Mouse (Mus musculus) right cerebral cortex, postnatal 36 days (tissue): ENCODE data around the gene Sec22b.

Experiments
- DNase-seq, 2 experiments: peaks; one replicate each; pipeline ENCODE4 v3.0.0; 2022; ENCODE audit warnings: low spot score in 2 of 2, mixed read lengths in 1 of 2

The Sec22b gene

DNA sequence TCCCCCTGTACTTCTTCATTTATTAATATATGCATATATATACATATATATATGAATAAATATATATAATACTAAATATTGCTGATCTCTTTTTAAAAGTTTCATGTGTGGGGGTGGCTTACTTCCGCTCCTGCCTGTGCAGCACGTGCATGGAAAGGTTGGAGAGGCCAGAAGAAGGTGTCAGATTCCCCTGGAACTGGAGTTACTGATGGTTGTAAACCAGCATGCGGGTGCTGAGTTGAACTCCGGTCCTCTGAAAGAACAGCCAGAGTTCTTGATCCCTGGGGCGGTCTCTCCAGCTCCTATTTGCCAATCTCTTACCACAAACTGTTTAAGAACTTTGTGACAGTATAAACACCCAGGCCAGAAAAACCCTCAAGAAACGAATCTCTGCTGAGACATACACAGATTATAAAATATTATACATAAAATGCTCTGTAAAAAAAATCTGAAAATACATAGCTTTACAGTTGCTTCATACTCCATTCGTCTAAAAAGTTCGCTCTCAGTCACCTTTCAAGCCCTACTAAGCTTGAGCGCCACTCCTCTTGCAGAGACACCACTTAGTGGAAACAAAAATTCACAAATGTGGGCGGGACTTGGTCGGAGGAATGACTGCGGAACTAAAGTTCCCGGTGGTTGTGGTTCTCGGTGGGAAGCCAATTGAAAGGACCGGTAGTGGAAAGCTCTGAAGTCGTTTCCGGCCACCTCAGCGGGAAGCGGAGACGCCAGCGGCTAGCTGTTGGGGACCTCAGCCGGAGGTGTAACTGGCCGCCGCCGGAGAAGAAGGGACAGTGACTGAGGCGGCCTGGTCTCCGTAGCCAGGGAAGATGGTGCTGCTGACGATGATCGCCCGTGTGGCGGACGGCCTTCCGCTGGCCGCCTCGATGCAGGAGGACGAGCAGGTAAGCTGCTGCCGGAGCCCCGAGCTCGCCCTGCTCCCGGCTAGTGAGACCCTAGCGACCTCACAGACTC lies at the start of gene Sec22b:
Gene Sec22b, plus strand, starts transcription at position 675 of the 975 bp plus-strand sequence.
- DNase-seq, result peak; percentile 79 to 86

DNA sequence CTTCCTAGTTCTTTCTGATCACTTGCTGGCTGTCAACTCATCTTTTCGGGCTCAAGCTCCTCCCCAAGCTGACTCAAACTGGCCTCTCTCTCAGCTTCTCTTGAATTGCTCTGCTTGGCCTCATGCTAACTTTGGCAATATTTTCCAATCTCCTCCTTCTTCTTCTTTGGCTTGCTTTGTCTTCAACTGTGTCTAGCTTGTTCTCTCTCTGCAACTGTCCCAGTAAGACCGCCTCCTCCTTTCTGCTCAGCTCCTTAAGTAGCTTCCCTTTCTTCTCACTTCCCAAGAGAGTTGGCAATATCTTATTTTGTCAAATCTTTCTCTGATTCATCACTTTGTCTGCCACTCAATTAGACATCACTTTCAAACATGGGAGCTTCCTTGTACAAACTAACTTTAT lies 49.2 kb upstream of the Sec22b start:
- no peak for DNase-seq

DNA sequence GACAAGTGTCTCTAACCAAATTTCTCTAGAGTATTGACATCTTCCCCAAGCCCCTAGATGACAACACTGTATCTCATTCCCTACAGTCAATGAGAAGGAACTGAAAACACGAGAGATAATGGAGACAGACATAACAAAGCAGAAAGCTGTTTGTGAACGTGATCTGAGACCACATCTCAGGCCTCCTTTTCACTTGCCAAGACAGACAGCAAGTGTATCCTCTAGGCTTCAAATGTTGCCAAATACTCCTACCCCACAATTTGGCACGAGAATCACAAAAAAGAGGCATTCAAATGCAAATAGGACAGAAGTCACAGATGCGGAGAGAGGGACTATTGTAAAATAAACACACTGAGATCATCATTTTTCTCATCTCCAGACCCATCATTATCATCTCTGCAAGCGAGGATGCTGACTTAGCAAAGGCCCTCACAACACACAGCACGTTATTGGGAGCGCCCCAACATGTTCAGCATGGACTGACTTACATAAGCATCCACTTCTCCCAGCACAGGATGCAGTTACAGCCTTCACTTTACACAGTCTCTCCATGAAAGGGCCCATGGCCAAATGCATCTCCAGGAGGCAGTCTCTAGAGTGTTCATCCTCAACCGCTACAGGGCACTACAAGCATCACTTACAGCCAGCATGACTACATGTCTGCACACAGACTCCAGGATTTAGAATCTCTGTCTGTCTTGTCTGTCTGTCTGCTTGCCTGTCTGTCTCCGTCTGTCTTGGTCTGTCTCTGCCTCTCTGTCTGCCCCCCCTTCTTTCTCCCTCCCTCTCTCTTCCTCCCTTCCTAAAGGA lies 46.2 kb upstream of the Sec22b start:
- peak in 1 of 2 experiments; percentile 64 for DNase-seq

DNA sequence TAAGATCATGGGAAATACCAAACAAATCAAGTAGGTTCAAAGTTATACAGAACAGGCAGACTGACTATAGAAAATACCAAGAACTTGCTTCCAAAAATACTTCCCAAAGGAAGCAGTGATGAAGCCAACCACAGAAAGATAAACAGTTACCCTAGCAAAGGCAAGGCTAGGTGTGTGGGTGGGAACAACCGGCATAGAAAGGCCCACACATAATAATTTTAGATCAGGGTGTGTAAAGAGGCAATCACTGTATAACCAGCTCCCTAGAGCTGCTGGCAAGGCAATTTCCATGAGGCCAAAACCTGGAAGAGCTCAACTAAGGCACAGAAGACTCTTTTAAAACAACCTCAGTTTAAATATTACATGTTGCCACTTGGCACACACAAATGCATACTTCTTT lies 41.6 kb upstream of the Sec22b start:
- DNase-seq, result peak; percentile 57 to 83

DNA sequence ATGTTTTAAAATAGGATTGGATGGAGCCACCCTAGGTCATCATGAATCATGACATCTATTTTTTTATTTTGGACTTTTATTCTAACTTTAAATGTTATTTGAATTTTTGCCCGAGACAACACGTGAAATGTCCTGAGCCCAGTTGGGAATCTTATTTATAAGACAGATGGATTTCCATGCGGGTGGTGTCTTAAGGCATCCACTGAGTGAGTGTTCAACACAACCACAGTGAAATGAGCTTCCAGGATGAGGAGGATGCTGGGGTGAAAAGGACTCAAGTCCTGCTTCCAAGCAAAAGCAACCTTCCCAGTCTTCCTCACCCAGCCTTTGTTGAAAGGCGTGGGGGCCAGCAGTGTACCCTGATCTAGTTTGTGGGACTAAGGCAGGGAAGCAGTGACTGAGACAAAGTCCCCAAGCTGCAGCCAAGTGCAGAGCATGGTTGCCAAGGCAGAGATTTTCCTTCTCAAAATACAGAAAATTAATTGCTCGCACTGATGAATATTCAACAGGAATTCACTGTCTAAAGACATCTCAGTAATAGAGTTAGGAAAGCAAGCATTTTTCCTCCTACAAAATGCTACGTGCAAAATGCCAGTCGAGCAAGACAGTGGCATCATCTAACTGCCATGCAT lies 40.1 kb upstream of the Sec22b start:
- no peak for DNase-seq

DNA sequence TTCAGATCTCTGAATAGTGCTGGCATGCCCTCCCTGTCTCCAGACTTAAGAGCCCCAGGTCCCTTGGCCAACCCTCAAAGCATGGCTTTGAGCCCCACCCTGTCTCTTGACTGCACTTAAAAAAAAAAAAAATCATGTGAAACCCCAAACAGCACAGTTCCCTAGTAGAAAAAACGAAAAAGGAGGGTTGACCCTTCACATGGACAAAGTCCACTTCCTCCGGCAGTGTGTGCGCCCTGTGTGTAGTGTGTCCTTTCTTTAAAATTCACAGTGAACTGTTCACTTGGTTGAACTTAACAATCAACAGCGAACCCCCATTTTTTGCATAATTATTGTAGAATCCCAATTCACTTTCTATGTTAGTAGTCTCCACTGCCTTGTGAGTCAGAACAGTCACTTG lies 34.3 kb upstream of the Sec22b start:
- no peak for DNase-seq

DNA sequence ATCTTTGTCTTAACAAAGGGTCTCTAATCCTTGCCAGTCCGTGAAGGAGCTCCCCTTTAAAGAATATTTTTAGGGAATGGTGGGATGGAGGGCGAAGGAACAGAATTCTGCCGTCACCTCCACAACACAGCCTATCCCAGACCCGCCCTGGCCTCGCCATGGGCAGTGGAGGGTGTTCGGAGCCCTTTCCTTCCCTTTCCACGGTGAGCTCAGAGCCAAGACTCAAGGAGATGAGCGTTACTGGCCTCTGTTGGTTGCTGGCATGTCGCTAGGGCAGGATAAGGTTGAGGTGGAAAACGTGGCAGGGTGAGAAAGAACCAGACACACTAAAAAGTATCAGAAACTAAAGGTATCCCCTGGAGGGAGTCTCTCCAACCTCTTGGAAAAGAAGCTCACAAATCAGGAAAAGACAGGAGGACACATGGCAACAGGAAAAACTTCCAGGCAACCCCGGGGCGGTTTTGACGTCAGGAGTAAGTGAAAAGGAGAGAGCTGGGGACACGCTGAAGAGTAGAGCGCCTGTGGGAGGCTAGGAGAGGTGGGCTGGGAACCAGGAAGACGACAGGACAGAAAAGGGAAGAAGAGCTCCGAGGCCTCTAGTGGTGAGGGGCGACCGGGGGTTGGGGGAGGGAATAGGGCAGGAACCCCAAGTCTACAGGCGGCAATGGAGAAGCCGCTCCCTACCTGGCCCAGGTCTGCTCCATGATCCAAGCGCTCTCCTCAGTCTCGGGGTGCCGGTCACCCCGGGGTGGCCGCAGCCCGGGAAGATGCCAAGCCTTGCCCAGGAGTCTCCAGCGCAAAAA lies 33.6 kb upstream of the Sec22b start:
- peak in 1 of 2 experiments; percentile 60 for DNase-seq

DNA sequence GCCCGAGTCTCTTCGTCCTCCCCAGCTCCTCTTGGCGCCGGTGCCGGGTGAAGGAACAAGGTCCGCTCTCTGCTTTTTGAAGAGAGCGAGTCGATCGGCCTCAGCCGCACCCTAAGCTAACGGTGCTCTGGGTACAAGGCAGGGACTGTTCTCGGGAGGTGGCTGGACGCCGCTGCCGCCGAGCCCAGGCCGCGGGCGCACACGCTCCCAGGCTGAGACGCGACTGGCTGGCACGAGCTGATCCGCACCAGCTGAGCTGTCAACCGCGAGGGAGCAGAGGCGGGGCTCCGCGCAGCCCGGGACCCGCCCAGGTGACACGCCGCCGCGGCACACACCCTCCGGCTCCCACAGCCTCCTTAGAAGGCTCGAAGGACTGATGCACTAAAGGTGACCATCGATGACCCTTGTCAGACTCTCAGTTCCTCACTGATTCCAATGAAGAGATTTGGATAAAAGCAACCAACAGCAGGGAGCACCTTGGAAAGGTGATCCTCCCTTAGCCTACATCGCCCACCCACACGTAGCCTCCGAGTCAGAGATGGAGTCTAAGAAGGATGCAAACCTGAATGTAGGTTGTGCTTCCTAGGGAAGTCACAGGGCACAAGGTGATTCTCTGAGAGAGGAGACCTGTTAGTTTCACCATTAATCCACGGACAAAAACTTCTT lies 32.8 kb upstream of the Sec22b start:
- peak; percentile 77 to 78 for DNase-seq

DNA sequence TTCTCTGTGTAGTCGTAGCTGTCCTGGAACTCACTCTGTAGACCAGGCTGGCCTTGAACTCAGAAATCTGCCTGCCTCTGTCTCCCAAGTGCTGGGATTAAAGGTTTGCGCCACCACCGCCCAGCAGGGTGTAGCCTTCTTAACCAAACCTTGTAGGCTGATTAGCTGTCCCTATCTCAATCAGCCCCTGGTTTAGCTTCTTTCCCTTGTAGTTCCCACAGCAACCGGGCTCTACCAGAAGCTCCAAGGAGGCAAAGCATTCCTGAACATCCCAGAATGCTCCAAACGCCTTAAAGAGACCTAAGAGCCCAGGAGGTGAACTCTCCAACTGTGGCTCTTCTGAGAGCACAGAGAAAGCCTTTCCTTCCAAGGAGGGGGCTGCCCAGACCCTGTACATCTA lies 32.3 kb upstream of the Sec22b start:
- no peak for DNase-seq

DNA sequence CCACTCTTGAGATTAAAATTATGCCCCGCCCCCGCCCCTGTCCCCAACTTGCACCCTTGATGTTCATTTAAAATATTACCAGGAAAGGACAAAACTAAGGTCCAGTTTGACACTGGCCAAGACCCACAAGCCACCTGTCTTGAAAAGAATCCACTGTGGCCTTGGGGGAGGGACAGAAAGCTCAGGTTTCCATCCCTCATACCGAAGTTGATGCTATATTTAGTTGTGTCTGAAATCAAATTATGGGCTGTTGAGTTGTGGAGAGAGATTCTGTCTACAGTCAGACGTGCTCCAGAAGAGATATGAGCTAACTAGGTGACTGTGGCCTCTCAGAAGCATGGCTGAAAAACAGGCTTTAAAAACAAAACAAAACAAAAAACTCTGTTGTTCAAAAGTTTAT lies 31.3 kb upstream of the Sec22b start:
- no peak for DNase-seq

DNA sequence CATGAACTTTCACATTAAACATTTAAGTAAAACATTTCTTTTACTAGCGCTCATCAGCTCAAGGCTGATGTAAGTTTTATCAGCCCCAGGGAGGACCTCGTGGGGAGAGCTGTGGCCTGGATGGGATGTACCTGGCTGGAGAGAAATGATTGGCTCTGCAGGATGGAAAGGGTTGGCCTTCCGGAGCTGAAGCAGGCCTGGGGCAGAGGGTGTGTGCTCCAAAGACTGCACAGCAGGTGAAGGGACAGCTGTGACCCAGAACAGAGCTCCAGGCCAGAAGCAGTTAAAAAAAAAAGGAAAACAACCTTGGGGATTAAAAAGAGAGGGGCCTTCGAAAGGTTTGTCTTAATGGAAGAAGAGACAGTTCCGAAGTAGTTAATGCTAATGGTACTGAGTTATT lies 26.2 kb upstream of the Sec22b start:
- no peak for DNase-seq

DNA sequence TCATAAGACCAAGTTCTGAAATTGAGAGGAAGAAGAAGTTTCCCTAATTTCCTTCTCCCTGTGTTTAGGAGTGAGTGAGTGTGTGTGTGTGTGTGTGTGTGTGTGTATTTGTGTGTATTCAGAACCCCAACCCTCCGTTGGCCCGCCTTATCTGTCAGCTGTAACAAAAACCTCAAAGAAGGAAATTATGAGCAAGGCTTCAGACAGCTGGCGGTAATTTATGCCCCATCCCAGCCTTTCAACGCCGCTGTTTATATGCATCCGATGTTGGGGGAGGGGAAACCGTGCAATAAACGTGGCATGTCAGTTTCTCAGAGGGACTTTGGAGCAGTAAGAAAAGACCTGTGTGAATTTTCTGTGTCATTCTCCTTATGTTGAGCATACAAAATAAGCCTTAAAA lies 24.7 kb upstream of the Sec22b start:
- no peak for DNase-seq

DNA sequence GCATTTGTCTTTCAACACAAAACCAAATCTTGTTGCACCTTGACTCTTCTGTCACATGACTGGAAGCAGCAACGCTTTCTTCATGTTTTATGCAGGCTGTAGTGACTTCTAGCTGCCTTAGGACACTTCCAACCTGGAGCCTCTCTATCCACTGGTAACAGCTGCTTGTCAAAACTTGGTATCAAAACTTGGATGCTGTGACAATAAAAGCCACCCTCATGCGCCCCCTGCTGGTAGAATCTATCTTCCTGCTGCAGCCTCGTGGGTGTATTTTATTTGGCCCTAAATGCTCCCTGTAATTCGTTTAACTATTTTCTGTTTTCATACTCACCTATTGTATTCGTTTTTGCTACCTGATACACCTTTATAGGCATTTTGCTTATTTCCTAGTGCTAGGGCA lies 21.8 kb upstream of the Sec22b start:
- peak in 1 of 2 experiments; percentile 58 for DNase-seq

DNA sequence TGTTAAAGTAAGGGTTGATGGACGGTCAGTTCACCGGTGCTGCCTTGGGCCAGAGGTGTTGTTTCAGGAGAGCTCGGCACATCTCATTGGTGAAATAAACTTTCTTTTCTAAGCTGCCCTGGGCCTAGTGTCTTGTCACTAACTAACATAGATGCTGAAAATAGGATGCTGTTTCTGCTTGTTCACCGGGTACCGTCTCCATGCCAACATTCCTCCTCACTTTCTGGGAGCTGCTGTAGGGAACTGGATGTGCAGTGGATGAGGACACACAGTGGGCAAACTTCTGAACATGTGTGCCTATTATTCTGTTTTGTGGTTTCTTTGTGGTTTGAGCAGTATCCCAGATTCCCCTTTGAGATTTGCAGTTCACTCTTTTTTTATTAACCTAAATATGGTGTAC lies 19.4 kb upstream of the Sec22b start:
- peak in 1 of 2 experiments; percentile 64 for DNase-seq

DNA sequence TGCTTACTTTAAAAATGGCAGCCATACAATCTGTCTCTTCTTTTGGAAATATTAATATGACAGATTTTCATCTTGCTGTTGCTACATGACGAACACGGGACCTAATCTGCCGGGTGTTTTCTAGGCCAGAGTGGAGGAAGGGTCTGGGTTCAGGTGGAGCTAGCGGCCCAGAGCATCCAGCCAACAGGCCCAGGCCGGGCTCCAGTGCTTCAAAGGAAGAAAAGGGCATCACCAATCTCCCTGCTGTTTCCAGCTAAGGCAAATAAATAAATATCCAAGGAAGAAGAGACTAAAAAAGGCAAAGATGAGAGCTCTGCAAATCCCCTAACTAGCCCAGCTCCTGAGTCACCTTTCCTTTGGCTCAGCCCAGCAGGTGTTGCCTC lies 13.2 kb upstream of the Sec22b start:
- no peak for DNase-seq

DNA sequence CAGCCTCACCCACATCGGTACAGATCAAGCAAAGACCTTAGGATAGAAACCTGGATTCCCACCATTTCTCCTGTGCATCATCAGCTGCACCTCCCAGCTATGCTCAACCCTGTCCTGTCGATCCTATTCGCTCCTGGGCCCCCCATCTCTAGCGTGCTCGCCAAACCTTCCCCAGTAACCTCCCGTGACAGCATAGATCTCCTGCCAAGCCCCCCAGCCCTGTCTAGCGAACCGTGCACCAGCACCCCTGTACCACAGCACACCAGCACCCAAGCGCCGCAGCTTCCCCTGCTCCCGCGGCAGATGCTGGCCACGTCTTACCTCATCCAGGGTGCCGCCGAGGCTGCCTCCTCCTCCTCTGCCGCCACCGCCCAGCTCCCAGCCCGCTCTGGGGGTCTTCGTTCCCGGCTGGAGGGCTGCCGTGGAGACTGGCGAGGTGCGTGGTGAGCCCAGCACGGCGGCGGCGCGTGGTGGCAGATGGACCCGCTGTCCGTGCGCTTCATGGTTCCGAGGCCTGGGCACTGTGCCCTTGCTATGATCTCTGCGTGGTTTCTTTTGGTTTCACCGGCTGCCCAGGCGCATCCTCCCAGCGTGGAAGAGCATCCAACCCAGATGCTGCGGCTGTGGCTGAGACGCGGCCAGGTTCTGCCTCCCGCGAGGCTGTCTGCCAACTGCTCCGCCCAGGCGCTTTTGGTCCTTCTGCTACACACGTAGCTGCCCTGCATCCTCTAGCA lies 12.7 kb upstream of the Sec22b start, which contains the start of gene Pde4dip:
Gene Pde4dip, minus strand, starts transcription at position 540 of the 734 bp plus-strand sequence.
- peak; percentile 56 to 75 for DNase-seq

DNA sequence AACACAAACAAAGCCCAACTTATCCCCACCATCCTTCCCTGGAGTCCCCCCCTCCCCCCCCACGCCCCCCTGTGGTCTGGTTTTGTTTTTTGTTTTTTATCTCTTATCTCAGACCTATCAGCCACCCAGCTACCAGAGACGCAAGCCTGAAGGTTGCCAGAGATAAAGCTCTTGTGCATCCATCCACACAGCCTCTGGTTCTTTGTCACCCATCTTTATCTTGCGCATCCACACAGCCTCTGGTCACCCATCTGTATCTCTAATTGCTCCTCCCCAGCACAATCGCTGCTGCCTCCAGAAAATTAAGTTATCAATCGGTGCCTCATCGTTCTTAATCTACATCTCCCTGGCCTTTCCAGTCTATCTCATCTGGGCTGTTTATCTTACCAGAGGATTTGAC lies 10.8 kb upstream of the Sec22b start:
- DNase-seq, result no peak

DNA sequence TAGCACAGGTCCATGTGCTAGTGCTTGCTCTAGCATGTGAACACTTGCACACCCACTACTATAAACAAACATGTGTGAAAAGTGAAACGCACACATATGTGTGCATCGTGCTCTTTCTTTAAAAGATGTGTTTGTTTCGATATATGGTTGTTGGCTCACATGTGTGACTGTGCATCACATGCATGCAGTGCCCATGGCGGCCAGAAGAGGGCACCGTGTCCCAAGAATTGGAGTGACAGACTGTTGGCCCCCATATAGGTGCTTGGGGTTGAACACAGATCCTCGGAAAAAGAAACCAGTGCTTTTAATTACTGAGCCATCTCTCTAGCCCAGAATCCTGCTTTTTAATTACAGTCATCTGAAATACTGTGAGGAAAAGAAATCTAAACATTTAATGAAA lies 6.3 kb upstream of the Sec22b start:
- DNase-seq, result no peak

DNA sequence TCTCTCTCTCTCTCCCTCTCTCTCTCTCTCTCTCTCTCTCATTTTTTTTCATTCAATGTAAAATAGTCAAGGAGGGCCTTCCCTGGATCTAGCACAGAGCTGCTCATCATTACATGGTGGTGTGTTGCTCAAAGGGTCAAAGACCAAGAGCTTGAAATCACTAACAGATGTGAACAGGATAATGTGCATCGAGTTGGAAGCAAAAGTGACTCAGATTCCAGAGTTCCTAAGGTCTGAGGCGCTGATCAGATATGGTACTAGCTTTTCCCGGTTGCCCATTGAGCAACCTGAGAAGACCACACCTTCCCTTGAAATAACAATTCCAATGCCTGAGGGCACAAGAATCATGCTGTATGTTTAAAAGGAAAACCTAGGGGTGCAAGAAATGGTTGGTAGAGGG lies 2.6 kb upstream of the Sec22b start:
- no peak for DNase-seq

DNA sequence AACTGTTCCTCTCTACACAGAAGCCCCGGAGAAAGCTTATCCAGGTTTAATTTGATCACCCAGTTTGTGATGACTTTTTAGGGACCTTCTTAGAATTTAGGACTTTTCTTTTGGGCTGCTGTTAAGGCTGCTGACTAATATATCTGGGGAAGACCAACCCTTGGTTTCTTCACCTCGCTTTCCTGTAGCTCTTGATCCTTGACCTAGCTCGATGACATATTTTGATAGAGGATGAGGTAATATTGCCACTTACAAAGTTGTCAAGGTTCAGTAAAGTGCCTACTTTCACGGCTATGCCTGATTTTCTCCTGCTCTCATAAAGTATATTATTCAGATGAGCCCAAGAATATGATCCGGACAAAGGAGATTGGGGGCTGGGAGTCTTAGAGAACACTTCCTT lies 596 bp downstream of the Sec22b start:
- DNase-seq, result no peak
